Comparison of ENCODE assay signal across 16 mouse cellular contexts in the genomic region with DNA sequence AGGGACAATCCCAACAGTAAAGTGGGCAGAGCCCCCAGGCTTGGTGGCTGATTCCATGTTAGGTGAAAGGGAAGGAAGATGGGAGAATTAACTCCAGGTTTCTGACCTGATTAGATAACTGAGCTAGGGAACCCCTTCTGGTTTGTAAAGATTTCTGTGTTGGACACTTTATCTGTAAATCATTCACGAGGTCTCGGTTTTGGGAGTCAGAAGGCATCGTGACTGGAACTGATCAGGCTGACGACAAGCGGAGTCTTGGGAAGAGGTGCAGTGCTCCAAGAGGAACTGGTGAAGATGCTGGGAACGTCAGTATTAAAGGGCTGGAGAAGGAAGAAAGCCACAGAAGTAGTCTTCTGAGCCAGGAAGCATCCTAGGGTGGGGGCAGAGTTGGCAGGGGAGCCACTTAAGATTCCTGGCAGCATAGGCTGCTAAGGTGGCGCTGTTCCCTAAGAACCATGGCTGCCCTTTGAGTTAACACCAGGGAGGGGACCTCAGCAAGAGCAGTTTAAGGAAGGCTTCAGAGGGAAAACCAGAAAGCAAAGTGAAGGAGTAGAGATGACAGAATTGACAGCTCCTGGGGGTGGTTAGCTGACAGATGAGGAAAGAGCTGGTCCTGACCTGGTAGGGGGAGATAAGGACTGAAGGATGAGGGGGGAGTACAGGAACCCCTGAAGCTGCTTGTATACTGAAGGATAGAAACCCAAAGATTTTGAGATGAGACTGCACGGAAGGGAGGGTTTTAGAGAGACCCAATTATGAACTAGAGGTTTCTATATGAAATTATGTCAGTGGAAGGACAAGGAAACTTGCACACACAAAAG.
A peak's percentile ranks its signal among the peaks of the same experiment; 100 is the strongest.
DNase-seq lines count a peak whose midpoint lies in the region; ATAC-seq and TF ChIP-seq lines count a peak whose summit lies in the region.
"Had no signal": no experiment of that assay in that cellular context is flagged by ENCODE, and none has a peak within 500 bp of the region (broad histone marks: within the 10 kb centered on the region; RNA-seq: fewer than 3 reads in every experiment).

No protein-coding gene starts in this region.

- H3K27ac ChIP-seq in hindbrain, postnatal 0 days: no peak overlapping the region
- H3K27ac ChIP-seq in hindbrain, embryonic 14.5 days: no peak overlapping the region
- no peak overlapping the region for H3K27ac ChIP-seq in liver, embryonic 12.5 days
- H3K27ac ChIP-seq in MEL (ENCODE audit: control insufficient read depth, low read depth, low read length): no peak overlapping the region
- H3K27ac ChIP-seq: heart, embryonic 13.5 days; midbrain, embryonic 15.5 days had no signal

- no peak for TF ChIP-seq POLR2A in MEL (IDR thresholded peaks at IDR 0.05; ENCODE audit: control insufficient read depth in 1 of 2, insufficient read depth in 1 of 2, low read depth in 1 of 2, low read length in 2 of 2, poor library complexity in 1 of 2)

- TF ChIP-seq EP300 in MEL (IDR thresholded peaks at IDR 0.05; ENCODE audit: low read depth in 1 of 2, low read length in 2 of 2): peak in 1 of 2 experiments; percentile 26; a peak in 1 of 4 replicates

- 81% methylated on average over 8 of the region's 8 CpGs for WGBS in hindbrain, postnatal 0 days
- WGBS in hindbrain, embryonic 14.5 days: 88% methylated on average over 8 of the region's 8 CpGs
- 34% methylated on average over 8 of the region's 8 CpGs for WGBS in liver, embryonic 12.5 days (ENCODE audit: insufficient replicate concordance)

- H3K4me3 ChIP-seq in hindbrain, postnatal 0 days (ENCODE audit: low read length): no peak overlapping the region
- H3K4me3 ChIP-seq in hindbrain, embryonic 14.5 days (replicated peaks; ENCODE audit: low read length): no peak overlapping the region
- H3K4me3 ChIP-seq in liver, embryonic 12.5 days: no peak overlapping the region
- no peak overlapping the region for H3K4me3 ChIP-seq in MEL (ENCODE audit: control insufficient read depth in 1 of 2, insufficient read depth in 1 of 2, low read depth in 2 of 2, low read length in 2 of 2)
- H3K4me3 ChIP-seq: erythroblast, embryonic 14.5 days; heart, embryonic 13.5 days; midbrain, embryonic 15.5 days had no signal

- H3K4me1 ChIP-seq in hindbrain, postnatal 0 days (ENCODE audit: insufficient read depth, low read length): no peaks in the 10 kb centered on the region
- H3K4me1 ChIP-seq in hindbrain, embryonic 14.5 days (replicated peaks; ENCODE audit: control insufficient read depth, insufficient read depth, low read length): no peaks in the 10 kb centered on the region
- H3K4me1 ChIP-seq in liver, embryonic 12.5 days: peaks cover 25% of the 10 kb centered on the region
- H3K4me1 ChIP-seq in MEL (ENCODE audit: control insufficient read depth in 1 of 2, insufficient read depth in 2 of 2, low read length in 2 of 2): no peaks in the 10 kb centered on the region
- H3K4me1 ChIP-seq: midbrain, embryonic 15.5 days had no signal

- intact Hi-C loops in heart, postnatal 36 days (cut with DNase I): no loop called here

- H3K27me3 ChIP-seq in hindbrain, postnatal 0 days (ENCODE audit: insufficient read depth, low read length): no peaks in the 10 kb centered on the region
- no peaks in the 10 kb centered on the region for H3K27me3 ChIP-seq in hindbrain, embryonic 14.5 days (ENCODE audit: control insufficient read depth, insufficient read depth, low read length)
- no peaks in the 10 kb centered on the region for H3K27me3 ChIP-seq in liver, embryonic 12.5 days (replicated peaks)
- H3K27me3 ChIP-seq in MEL (ENCODE audit: control insufficient read depth in 1 of 2, insufficient read depth in 2 of 2, low read length in 2 of 2): no peaks in the 10 kb centered on the region
- H3K27me3 ChIP-seq: heart, embryonic 13.5 days; midbrain, embryonic 15.5 days; Patski had no signal

- DNase-seq in hindbrain, postnatal 0 days (ENCODE audit: low spot score): peak; percentile 10
- no peak for DNase-seq in hindbrain, embryonic 14.5 days (ENCODE audit: low spot score)
- DNase-seq in liver (no peak), MEL (ENCODE audit: low read depth, low spot score) (peak; percentile 22)
- no peak for DNase-seq in spleen, adult 18-20 months
- DNase-seq in heart, postnatal 36 days: no peak
- DNase-seq: B cell, adult 2 months; heart, postnatal 4 days; thymus, adult 2 months had no signal

- no peaks in the 10 kb centered on the region for H3K9me3 ChIP-seq in hindbrain, postnatal 0 days (ENCODE audit: low read length)
- no peaks in the 10 kb centered on the region for H3K9me3 ChIP-seq in hindbrain, embryonic 14.5 days (ENCODE audit: control insufficient read depth, low read length)
- no peaks in the 10 kb centered on the region for H3K9me3 ChIP-seq in liver, embryonic 12.5 days (replicated peaks)
- no peaks in the 10 kb centered on the region for H3K9me3 ChIP-seq in MEL (replicated peaks; ENCODE audit: insufficient read depth, low read length)
- H3K9me3 ChIP-seq: heart, embryonic 13.5 days; midbrain, embryonic 15.5 days had no signal

- no peak overlapping the region for H3K4me2 ChIP-seq in hindbrain, postnatal 0 days (ENCODE audit: low read depth, low read length)
- no peak overlapping the region for H3K4me2 ChIP-seq in hindbrain, embryonic 14.5 days (replicated peaks)
- no peak overlapping the region for H3K4me2 ChIP-seq in liver, embryonic 12.5 days
- H3K4me2 ChIP-seq: heart, embryonic 13.5 days; midbrain, embryonic 15.5 days had no signal

- ATAC-seq in hindbrain, postnatal 0 days: no peak
- ATAC-seq in hindbrain, embryonic 14.5 days (ENCODE audit: low FRiP score): no peak
- peak; percentile 58; the same call in 1 of the 2 replicates for ATAC-seq in liver, embryonic 12.5 days
- ATAC-seq in hematopoietic stem cell, adult 5-6 weeks (replicated peaks in 1 of 2; ENCODE audit: insufficient read depth in 1 of 2, low FRiP score in 2 of 2, low TSS enrichment in 1 of 2, low read depth in 1 of 2, poor library complexity in 2 of 2, severe bottlenecking in 2 of 2): peak; percentile 8 to 17; a peak in 3 of 4 replicates
- ATAC-seq: forebrain, embryonic 14.5 days; midbrain, embryonic 15.5 days; Patski had no signal

- no peaks in the 10 kb centered on the region for H3K36me3 ChIP-seq in hindbrain, postnatal 0 days (ENCODE audit: insufficient read depth, low read length)
- no peaks in the 10 kb centered on the region for H3K36me3 ChIP-seq in hindbrain, embryonic 14.5 days (replicated peaks; ENCODE audit: control insufficient read depth, insufficient read depth)
- peaks cover 23% of the 10 kb centered on the region for H3K36me3 ChIP-seq in liver, embryonic 12.5 days
- peaks cover 2 to 14% of the 10 kb centered on the region in 2 experiments; a peak in 2 of 4 replicates for H3K36me3 ChIP-seq in MEL (ENCODE audit: control insufficient read depth in 1 of 2, insufficient read depth in 2 of 2, low read length in 2 of 2)
- H3K36me3 ChIP-seq: midbrain, embryonic 15.5 days had no signal

- TF ChIP-seq RAD21 in MEL (IDR thresholded peaks at IDR 0.05; ENCODE audit: low read depth, low read length): no peak

- TF ChIP-seq CTCF in hindbrain, postnatal 0 days (IDR thresholded peaks at IDR 0.05; ENCODE audit: low read depth): peak; percentile 25; the same call in 1 of the 2 replicates
- no peak for TF ChIP-seq CTCF in MEL (IDR thresholded peaks at IDR 0.05 in 2 of 3, conservative IDR thresholded peaks at IDR 0.05 in 1 of 3; ENCODE audit: control insufficient read depth in 1 of 3, insufficient read depth in 1 of 3, low read depth in 2 of 3, low read length in 3 of 3, poor library complexity in 1 of 3, severe bottlenecking in 1 of 3)

- no peaks in the 10 kb centered on the region for H3K79me2 ChIP-seq in MEL (ENCODE audit: control insufficient read depth, insufficient read depth, low read length, poor library complexity)

- H3K9ac ChIP-seq in hindbrain, postnatal 0 days (replicated peaks; ENCODE audit: low read length): no peak overlapping the region
- no peak overlapping the region for H3K9ac ChIP-seq in hindbrain, embryonic 14.5 days
- no peak overlapping the region for H3K9ac ChIP-seq in liver, embryonic 12.5 days
- H3K9ac ChIP-seq in MEL (ENCODE audit: control insufficient read depth, low read depth, low read length, poor library complexity, severe bottlenecking): no peak overlapping the region
- H3K9ac ChIP-seq: heart, embryonic 13.5 days; midbrain, embryonic 15.5 days had no signal

TF ChIP-seq in MEL, 35 proteins besides CTCF, POLR2A, EP300 and RAD21:
- TF ChIP-seq GABPA (IDR thresholded peaks at IDR 0.05; ENCODE audit: low read depth, low read length): no peak
- TF ChIP-seq TCF12 (IDR thresholded peaks at IDR 0.05; ENCODE audit: low read depth, low read length): no peak
- no peak for TF ChIP-seq JUND (IDR thresholded peaks at IDR 0.05; ENCODE audit: low read depth, low read length)
- TF ChIP-seq ZKSCAN1 (IDR thresholded peaks at IDR 0.05; ENCODE audit: low read depth, low read length): no peak
- TF ChIP-seq POLR2AphosphoS2 (IDR thresholded peaks at IDR 0.05; ENCODE audit: low read length): no peak
- no peak for TF ChIP-seq CHD1 (IDR thresholded peaks at IDR 0.05; ENCODE audit: low read depth, low read length)
- no peak for TF ChIP-seq MYC (IDR thresholded peaks at IDR 0.05; ENCODE audit: low read depth, low read length)
- TF ChIP-seq NELFE (IDR thresholded peaks at IDR 0.05; ENCODE audit: low read depth, low read length): no peak
- TF ChIP-seq SIN3A (IDR thresholded peaks at IDR 0.05; ENCODE audit: low read length): no peak
- no peak for TF ChIP-seq MAX (IDR thresholded peaks at IDR 0.05; ENCODE audit: low read length)
- TF ChIP-seq TAL1 (IDR thresholded peaks at IDR 0.05; ENCODE audit: low read length): no peak
- TF ChIP-seq USF2 (IDR thresholded peaks at IDR 0.05; ENCODE audit: borderline replicate concordance in 1 of 2, insufficient read depth in 1 of 2, low read depth in 1 of 2, low read length in 2 of 2): no peak
- no peak for TF ChIP-seq SMC3 (IDR thresholded peaks at IDR 0.05; ENCODE audit: low read depth, low read length)
- TF ChIP-seq CHD2 (IDR thresholded peaks at IDR 0.05; ENCODE audit: low read length): no peak
- TF ChIP-seq NRF1 (IDR thresholded peaks at IDR 0.05; ENCODE audit: insufficient read depth, low read depth, low read length, poor library complexity, severe bottlenecking): no peak
- TF ChIP-seq MAFK (IDR thresholded peaks at IDR 0.05; ENCODE audit: borderline replicate concordance, low read depth, low read length): no peak
- TF ChIP-seq KAT2A (conservative IDR thresholded peaks at IDR 0.05; ENCODE audit: low read depth, low read length): no peak
- TF ChIP-seq ELF1 (IDR thresholded peaks at IDR 0.05; ENCODE audit: low read depth, low read length): no peak
- TF ChIP-seq ETS1 (IDR thresholded peaks at IDR 0.05; ENCODE audit: low read depth, low read length): no peak
TF ChIP-seq in MEL: peak in this region for 0.

Comparison
In these comparisons a context has a peak if more than half of its experiments do, and no peak if none do; other contexts are left out.
1. DNase-seq: peak in hindbrain, postnatal 0 days (single experiment) and MEL (single experiment); none in hindbrain, embryonic 14.5 days (single experiment), liver (single experiment), spleen, adult 18-20 months (0 of 2) and heart, postnatal 36 days (0 of 2).
2. ATAC-seq: peak in liver, embryonic 12.5 days (single experiment) and hematopoietic stem cell, adult 5-6 weeks (2 of 2); none in hindbrain, postnatal 0 days (single experiment) and hindbrain, embryonic 14.5 days (single experiment).